Mouse (Mus musculus): Measurements from ENCODE around the gene Ccdc191.

DNA sequence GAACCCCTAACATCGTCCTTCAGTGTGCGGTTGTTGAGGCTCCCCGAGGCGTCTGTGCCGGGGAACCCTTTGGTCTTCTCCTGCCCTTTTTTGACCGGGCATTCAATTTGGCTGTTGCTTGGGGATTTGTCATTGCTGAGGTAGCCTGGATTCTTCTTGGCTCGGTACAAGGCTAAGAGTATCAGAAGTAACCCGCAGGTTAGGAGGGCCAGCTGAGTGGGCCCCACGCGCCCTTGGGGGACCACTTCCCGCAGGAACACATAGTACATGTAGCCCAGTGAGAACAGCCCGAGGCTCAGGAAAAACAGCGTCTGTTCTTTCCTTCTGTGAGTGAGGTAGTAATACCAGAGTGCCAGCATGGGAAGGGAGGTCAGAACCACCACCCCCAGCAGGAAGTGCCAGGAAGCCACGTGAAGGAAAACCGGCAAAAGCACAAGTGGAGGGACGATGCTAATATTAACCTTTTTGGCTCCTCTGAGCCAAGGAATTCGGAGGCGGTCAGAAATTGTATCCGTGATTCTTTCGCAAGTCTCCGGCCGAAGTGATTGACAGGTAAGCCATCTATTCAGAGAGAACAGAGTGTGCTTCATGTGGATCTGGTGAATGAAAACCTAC, 84.1 kb downstream of the Ccdc191 start:
- no peak for TF ChIP-seq CTCF (IDR thresholded peaks at IDR 0.05; ENCODE audit: control insufficient read depth, insufficient read depth, insufficient read length)
- TF ChIP-seq USF1 (IDR thresholded peaks at IDR 0.05; ENCODE audit: low read depth) = no peak
- no peak for TF ChIP-seq CEBPB (IDR thresholded peaks at IDR 0.05; ENCODE audit: low read depth)
- no peak for TF ChIP-seq MAX (IDR thresholded peaks at IDR 0.05)
- no peak for TF ChIP-seq MYOG (IDR thresholded peaks at IDR 0.05; ENCODE audit: control insufficient read depth, extremely low read depth, insufficient read length)
- TF ChIP-seq MYOD1 (IDR thresholded peaks at IDR 0.05; ENCODE audit: control insufficient read depth, insufficient read length, low read depth) = no peak

Data from C2C12 (cell line).